In genomic region chr1:119523369-119523768, GRCm38 (mm10) we compare ENCODE assay signal across 16 mouse cellular contexts.
"Had no signal": no experiment of that assay in that cellular context is flagged by ENCODE, and none has a peak within 500 bp of the region (broad histone marks: within the 10 kb centered on the region; RNA-seq: fewer than 3 reads in every experiment).

No protein-coding gene starts in this region.

- ATAC-seq: hindbrain, postnatal 0 days; liver, embryonic 12.5 days; midbrain, embryonic 16.5 days had no signal

- H3K27me3 ChIP-seq: liver, embryonic 12.5 days; lung, embryonic 15.5 days; midbrain, embryonic 12.5 days; neural tube, embryonic 15.5 days had no signal

- DNase-seq: liver, postnatal 0 days; lung, postnatal 14 days; right cerebral cortex, adult 18-20 months; right cerebral cortex, postnatal 25 days; thymus, postnatal 36 days had no signal

- H3K9ac ChIP-seq: liver, embryonic 12.5 days; liver, postnatal 0 days; lung, embryonic 15.5 days; midbrain, embryonic 12.5 days; neural tube, embryonic 15.5 days had no signal

- H3K9me3 ChIP-seq: liver, embryonic 12.5 days; lung, embryonic 15.5 days; midbrain, embryonic 12.5 days; neural tube, embryonic 15.5 days had no signal

- H3K4me3 ChIP-seq: left cerebral cortex, adult 2 months; limb, embryonic 10.5 days; liver, embryonic 12.5 days; lung, embryonic 15.5 days; megakaryocyte, embryonic 14.5 days; midbrain, embryonic 12.5 days; neural tube, embryonic 15.5 days had no signal

- H3K27ac ChIP-seq: hindbrain, postnatal 0 days; left cerebral cortex, adult 2 months; limb, embryonic 10.5 days; liver, embryonic 12.5 days; lung, embryonic 15.5 days; macrophage; midbrain, embryonic 12.5 days; neural tube, embryonic 15.5 days; stomach, postnatal 0 days had no signal

- H3K4me2 ChIP-seq: liver, embryonic 12.5 days; lung, embryonic 15.5 days; midbrain, embryonic 12.5 days; neural tube, embryonic 15.5 days had no signal
